Mouse (Mus musculus) cerebellum, postnatal 4 days (tissue): Measurements from ENCODE around the gene Mvd.

Source experiments
- DNase-seq, 2 experiments: peaks; one replicate each; pipeline ENCODE4 v3.0.0; 2022; ENCODE audit warnings: low spot score in 2 of 2, mixed read lengths in 1 of 2

Mvd gene

GRCm38 (mm10) chr8:122443262-122444006, at the start of gene Mvd:
Gene Mvd (minus strand): TSS chr8:122443422.
- DNase-seq = peak; percentile 96 to 98

GRCm38 (mm10) chr8:122488387-122488786, 45.2 kb upstream of the Mvd start:
- peak in 1 of 2 experiments; percentile 38 for DNase-seq

GRCm38 (mm10) chr8:122484831-122485230, 41.6 kb upstream of the Mvd start:
- DNase-seq = no peak

- DNase-seq = no peak
Observed at GRCm38 (mm10) chr8:122483877-122484276, 40.7 kb upstream of the Mvd start.

- DNase-seq = no peak
Observed at GRCm38 (mm10) chr8:122482448-122482847, 39.2 kb upstream of the Mvd start.

GRCm38 (mm10) chr8:122475580-122476320, 32.5 kb upstream of the Mvd start, which contains the start of the genes Rnf166 and Ctu2:
Gene Rnf166 (minus strand): TSS chr8:122476064.
Gene Ctu2 (plus strand): TSS chr8:122476143.
- peak; percentile 95 to 97 for DNase-seq

- DNase-seq = no peak
Observed at GRCm38 (mm10) chr8:122474951-122475560, 31.8 kb upstream of the Mvd start.

- no peak for DNase-seq
Observed at GRCm38 (mm10) chr8:122473911-122474421, 30.7 kb upstream of the Mvd start.

GRCm38 (mm10) chr8:122470691-122471090, 27.5 kb upstream of the Mvd start:
- no peak for DNase-seq

- no peak for DNase-seq
Observed at GRCm38 (mm10) chr8:122469965-122470364, 26.7 kb upstream of the Mvd start.

- no peak for DNase-seq
Observed at GRCm38 (mm10) chr8:122469407-122469806, 26.2 kb upstream of the Mvd start.

- DNase-seq = no peak
Observed at GRCm38 (mm10) chr8:122467816-122468215, 24.6 kb upstream of the Mvd start.

- DNase-seq = no peak
Observed at GRCm38 (mm10) chr8:122464985-122465384, 21.8 kb upstream of the Mvd start.

GRCm38 (mm10) chr8:122463651-122464640, 20.7 kb upstream of the Mvd start:
- no peak for DNase-seq

GRCm38 (mm10) chr8:122462510-122462909, 19.3 kb upstream of the Mvd start:
- DNase-seq = no peak

- DNase-seq = no peak
Observed at GRCm38 (mm10) chr8:122461473-122462148, 18.4 kb upstream of the Mvd start.

- no peak for DNase-seq
Observed at GRCm38 (mm10) chr8:122460524-122461472, 17.6 kb upstream of the Mvd start, which contains the start of gene Snai3. Gene Snai3 (minus strand): TSS chr8:122460733.

- no peak for DNase-seq
Observed at GRCm38 (mm10) chr8:122459990-122460389, 16.8 kb upstream of the Mvd start.

- DNase-seq = no peak
Observed at GRCm38 (mm10) chr8:122459218-122459900, 16.1 kb upstream of the Mvd start.
